Mouse (Mus musculus): ENCODE results near the gene Fastkd5. TPM values are rescaled to one million over a fixed set of nuclear protein-coding genes. Genes with fewer than 3 reads are reported as not detected.
A peak's percentile ranks its signal among the peaks of the same experiment; 100 is the strongest.

The Fastkd5 gene
- polyA plus RNA-seq, 1 experiment from 2014 or later = 17.9 TPM

DNA sequence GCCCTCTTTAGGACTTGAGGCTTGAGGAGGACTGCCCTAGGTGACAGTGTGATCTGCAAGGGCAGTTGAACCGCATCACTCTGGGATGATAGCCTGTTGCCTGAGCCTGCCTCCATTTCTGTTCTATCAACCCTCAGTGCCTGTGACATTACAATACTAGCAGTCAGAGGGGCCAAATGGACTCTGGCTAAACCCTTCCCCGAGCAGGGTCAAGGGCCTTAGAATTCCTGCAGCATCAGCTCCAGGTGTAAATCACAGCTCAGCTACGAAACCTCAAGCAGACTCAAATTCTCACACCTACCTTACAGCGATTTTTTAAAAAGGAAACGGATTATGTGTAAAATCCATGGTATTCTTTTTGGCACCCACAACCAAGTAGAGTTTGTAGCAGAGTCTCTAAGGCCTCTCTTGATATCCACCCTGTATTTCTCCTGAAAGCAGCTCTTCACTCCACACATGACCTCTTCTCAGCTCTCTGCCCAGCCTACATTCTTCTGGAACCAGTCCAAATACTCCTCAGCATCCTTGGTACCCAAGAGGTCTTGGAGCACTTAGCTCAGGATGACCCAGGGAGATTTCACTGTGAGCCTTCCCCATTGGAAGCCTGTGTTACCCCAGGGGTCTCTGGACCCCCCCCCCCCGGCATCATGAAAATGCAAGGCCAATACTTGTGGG, 11.7 kb upstream of the Fastkd5 start:
- WGBS = 50% methylated on average over 6 of the region's 6 CpGs
- Histone ChIP-seq H3K4me1 (ENCODE audit: control insufficient read depth, insufficient read depth, low read length) (0 out of 2 replicates have a peak, but pooled peaks cover 6% of the 10 kb centered on the region), H3K4me2 (replicated peaks; ENCODE audit: low read depth, low read length) (peak overlapping the region; percentile 97), H3K27me3 (ENCODE audit: control insufficient read depth, insufficient read depth, low read length) (peaks cover 1% of the 10 kb centered on the region; the same call in 1 of the 2 replicates), H3K36me3 (ENCODE audit: control insufficient read depth, insufficient read depth, low read length) (no peaks in the 10 kb centered on the region), H3K9me3 (ENCODE audit: control insufficient read depth, low read depth, low read length) (no peaks in the 10 kb centered on the region), H3K4me3 (ENCODE audit: low read depth, low read length) (peak overlapping the region; percentile 62; the same call in 1 of the 2 replicates), H3K9ac (replicated peaks; ENCODE audit: low read depth, low read length) (no peak overlapping the region), H3K27ac (ENCODE audit: low read length) (no peak overlapping the region)
- no peak for ATAC-seq (ENCODE audit: insufficient number of reproducible peaks, insufficient read depth, low FRiP score, low read depth)

DNA sequence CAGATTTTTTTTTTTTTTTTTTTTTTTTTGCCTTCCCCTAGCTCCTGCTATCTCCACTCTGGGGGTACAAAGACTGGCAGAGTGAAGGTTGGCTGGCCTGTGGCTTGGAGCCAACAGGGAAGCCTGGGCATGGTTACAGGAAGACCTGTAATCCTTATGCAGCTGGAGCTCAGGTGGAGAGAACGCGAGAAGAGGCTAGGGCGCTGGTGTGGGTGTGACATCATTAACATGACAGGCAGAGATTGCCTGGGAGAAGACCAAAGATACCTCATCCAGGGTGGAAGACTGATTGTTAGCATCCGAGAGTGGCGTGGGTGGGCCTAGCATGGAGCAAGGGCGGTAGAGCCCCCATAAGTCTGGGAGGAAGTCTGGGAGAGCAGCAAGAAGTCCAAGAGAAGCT, 9.4 kb upstream of the Fastkd5 start:
- peaks cover 9% of the 10 kb centered on the region for H3K27me3 ChIP-seq (ENCODE audit: control insufficient read depth, insufficient read depth, low read length)
- H3K36me3 ChIP-seq (ENCODE audit: control insufficient read depth, insufficient read depth, low read length) = no peaks in the 10 kb centered on the region
- H3K9ac ChIP-seq (replicated peaks; ENCODE audit: low read depth, low read length) = no peak overlapping the region
- no peak overlapping the region for H3K4me3 ChIP-seq (ENCODE audit: low read depth, low read length)
- 75% methylated on average over 6 of the region's 6 CpGs for WGBS
- ATAC-seq (ENCODE audit: insufficient number of reproducible peaks, insufficient read depth, low FRiP score, low read depth) = no peak
- H3K4me2 ChIP-seq (replicated peaks; ENCODE audit: low read depth, low read length) = no peak overlapping the region
- H3K9me3 ChIP-seq (ENCODE audit: control insufficient read depth, low read depth, low read length) = no peaks in the 10 kb centered on the region
- H3K4me1 ChIP-seq (ENCODE audit: control insufficient read depth, insufficient read depth, low read length) = peaks cover 19% of the 10 kb centered on the region; the same call in 1 of the 2 replicates
- H3K27ac ChIP-seq (ENCODE audit: low read length) = no peak overlapping the region

DNA sequence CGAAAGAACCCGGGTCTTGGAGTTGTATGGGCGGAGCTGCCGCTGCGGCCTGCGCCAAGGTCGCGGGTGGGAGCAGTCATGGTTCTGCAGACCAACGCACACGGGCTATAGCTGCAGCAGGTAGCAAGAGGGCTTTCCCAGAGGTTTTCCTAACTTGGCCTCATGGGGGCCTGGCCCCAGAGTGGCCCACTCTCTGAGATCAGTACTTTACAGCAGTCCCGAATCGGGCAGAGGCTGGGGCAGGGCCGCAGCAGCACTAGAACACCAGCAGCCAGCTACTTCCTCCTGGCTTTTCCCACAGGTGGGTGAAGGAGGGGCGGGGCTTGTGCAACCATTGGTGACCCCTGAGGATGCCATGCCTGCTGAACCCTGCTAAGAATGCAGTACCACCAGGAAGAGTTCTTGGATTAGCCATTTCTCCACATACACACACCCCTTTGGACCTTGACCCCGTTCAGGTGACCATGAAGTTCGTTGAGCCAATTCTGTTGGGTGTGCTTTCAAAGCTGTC, 8.3 kb upstream of the Fastkd5 start:
- Histone ChIP-seq H3K4me3 (ENCODE audit: low read depth, low read length) (peak overlapping the region; percentile 2; the same call in 1 of the 2 replicates), H3K4me1 (ENCODE audit: control insufficient read depth, insufficient read depth, low read length) (peaks cover 20% of the 10 kb centered on the region; the same call in 1 of the 2 replicates), H3K9ac (replicated peaks; ENCODE audit: low read depth, low read length) (no peak overlapping the region), H3K27me3 (ENCODE audit: control insufficient read depth, insufficient read depth, low read length) (peaks cover 14% of the 10 kb centered on the region), H3K36me3 (ENCODE audit: control insufficient read depth, insufficient read depth, low read length) (no peaks in the 10 kb centered on the region), H3K4me2 (replicated peaks; ENCODE audit: low read depth, low read length) (peak overlapping the region; percentile 23), H3K9me3 (ENCODE audit: control insufficient read depth, low read depth, low read length) (no peaks in the 10 kb centered on the region), H3K27ac (ENCODE audit: low read length) (peak overlapping the region; percentile 66)
- 27% methylated on average over 16 of the region's 16 CpGs for WGBS
- ATAC-seq (ENCODE audit: insufficient number of reproducible peaks, insufficient read depth, low FRiP score, low read depth) = peak; percentile 28; the same call in 1 of the 2 replicates

DNA sequence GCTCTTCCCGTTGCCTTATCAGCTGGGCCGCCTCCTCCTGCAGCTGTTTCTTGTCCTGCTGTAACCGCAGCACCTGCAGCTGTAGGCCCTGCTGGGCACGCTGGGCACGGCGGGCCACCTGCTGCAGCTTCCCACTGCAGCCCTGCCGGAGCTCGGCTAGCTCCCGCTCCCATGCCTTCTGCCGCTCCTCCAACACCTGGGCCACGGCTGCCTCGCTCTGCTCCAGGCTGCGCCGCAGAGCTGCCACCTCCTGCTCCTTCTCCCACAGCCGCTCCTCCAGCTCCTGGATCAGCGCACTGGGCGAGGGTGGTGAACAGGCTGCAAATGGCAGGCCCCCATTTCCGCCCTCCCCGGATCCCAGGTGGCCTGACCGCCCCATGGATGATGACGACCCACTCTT, 6.0 kb upstream of the Fastkd5 start:
- H3K36me3 ChIP-seq (ENCODE audit: control insufficient read depth, insufficient read depth, low read length) = no peaks in the 10 kb centered on the region
- H3K27ac ChIP-seq (ENCODE audit: low read length) = no peak overlapping the region
- H3K4me2 ChIP-seq (replicated peaks; ENCODE audit: low read depth, low read length) = peak overlapping the region; percentile 53; the same call in 1 of the 2 replicates
- ATAC-seq (ENCODE audit: insufficient number of reproducible peaks, insufficient read depth, low FRiP score, low read depth) = no peak
- peaks cover 14% of the 10 kb centered on the region; the same call in 1 of the 2 replicates for H3K4me1 ChIP-seq (ENCODE audit: control insufficient read depth, insufficient read depth, low read length)
- H3K27me3 ChIP-seq (ENCODE audit: control insufficient read depth, insufficient read depth, low read length) = peaks cover 14% of the 10 kb centered on the region
- no peak overlapping the region for H3K4me3 ChIP-seq (ENCODE audit: low read depth, low read length)
- WGBS = 29% methylated on average over 21 of the region's 21 CpGs
- H3K9me3 ChIP-seq (ENCODE audit: control insufficient read depth, low read depth, low read length) = no peaks in the 10 kb centered on the region
- H3K9ac ChIP-seq (replicated peaks; ENCODE audit: low read depth, low read length) = peak overlapping the region; percentile 26; the same call in 1 of the 2 replicates

DNA sequence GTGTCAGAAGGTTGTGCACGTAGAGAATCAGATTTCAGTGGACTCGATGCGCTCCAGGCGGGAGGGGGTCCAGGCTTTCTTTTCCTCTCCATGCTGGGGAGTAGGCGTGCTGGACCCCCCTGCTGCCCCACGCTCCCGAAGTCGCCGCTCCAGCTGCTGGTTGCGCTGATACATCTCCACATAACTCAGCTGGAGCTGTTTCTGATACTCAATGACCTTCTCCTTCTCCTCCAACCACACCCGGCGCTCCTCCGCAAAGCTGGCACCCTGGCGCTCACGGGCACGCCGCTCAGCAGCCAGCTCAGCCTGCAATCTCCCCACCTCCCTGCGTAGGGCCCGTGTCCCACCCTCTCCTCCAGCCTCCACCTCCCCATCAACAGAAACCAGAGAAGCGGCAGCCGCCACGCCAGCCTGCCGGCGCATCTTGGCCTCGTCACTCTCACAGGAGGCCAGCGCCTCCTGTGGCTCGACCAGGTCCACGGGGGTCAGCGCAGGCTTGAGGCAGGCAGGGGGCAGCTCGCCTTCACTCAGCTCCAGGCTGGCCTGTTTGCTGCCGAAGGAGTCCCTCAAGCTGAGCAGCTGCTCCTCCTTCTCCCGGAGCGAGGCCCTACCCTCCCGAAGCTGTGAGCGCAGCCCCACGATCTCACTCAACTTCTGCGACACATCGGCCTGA, 5.0 kb upstream of the Fastkd5 start:
- peak overlapping the region; percentile 23 for H3K4me3 ChIP-seq (ENCODE audit: low read depth, low read length)
- ATAC-seq (ENCODE audit: insufficient number of reproducible peaks, insufficient read depth, low FRiP score, low read depth) = peak; percentile 44; the same call in 1 of the 2 replicates
- H3K36me3 ChIP-seq (ENCODE audit: control insufficient read depth, insufficient read depth, low read length) = no peaks in the 10 kb centered on the region
- peaks cover 14% of the 10 kb centered on the region for H3K27me3 ChIP-seq (ENCODE audit: control insufficient read depth, insufficient read depth, low read length)
- no peak overlapping the region for H3K27ac ChIP-seq (ENCODE audit: low read length)
- 5% methylated on average over 38 of the region's 38 CpGs for WGBS
- peaks cover 14% of the 10 kb centered on the region; the same call in 1 of the 2 replicates for H3K4me1 ChIP-seq (ENCODE audit: control insufficient read depth, insufficient read depth, low read length)
- peak overlapping the region; percentile 26 for H3K9ac ChIP-seq (replicated peaks; ENCODE audit: low read depth, low read length)
- H3K4me2 ChIP-seq (replicated peaks; ENCODE audit: low read depth, low read length) = peak overlapping the region; percentile 53
- no peaks in the 10 kb centered on the region for H3K9me3 ChIP-seq (ENCODE audit: control insufficient read depth, low read depth, low read length)

DNA sequence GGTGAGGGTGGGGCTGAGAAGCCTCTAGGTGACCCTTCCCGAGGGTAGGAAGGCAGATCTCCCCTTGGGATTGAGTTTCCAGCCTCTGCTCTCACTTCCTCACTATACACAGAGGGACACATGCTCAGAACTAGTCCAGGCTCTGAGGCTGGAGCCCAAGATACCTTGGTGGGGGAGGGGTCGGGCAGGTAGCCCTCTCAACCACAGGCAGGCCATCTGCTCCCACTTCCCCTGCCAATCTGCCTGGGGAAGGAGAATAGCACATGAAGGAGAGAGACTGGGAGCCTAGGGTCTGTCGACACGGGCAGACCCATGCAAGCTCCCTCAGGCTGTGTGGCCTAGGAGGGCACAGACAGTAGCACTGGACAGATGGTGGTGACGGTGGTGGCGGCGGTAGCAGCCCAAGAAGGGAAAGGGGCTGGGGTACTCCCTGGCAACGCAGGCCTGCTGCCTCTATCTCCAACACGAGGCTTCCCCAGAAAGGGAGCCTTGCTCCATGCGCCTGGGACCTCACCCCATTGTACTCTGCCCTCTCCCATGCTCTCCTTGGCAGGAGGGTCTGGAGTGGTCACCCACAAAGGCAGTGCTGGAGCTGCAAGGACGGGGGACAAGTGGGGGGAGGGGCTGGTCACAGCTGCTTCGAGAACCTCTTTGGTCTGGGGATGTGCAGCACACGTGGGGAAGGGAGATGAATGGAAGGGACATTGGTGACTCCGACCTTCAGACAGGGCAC, 4.3 kb upstream of the Fastkd5 start:
- H3K4me3 ChIP-seq (ENCODE audit: low read depth, low read length) = peak overlapping the region; percentile 23; the same call in 1 of the 2 replicates
- H3K27ac ChIP-seq (ENCODE audit: low read length) = no peak overlapping the region
- H3K4me1 ChIP-seq (ENCODE audit: control insufficient read depth, insufficient read depth, low read length) = peaks cover 14% of the 10 kb centered on the region; the same call in 1 of the 2 replicates
- H3K27me3 ChIP-seq (ENCODE audit: control insufficient read depth, insufficient read depth, low read length) = peaks cover 14% of the 10 kb centered on the region
- H3K36me3 ChIP-seq (ENCODE audit: control insufficient read depth, insufficient read depth, low read length) = no peaks in the 10 kb centered on the region
- H3K9ac ChIP-seq (replicated peaks; ENCODE audit: low read depth, low read length) = peak overlapping the region; percentile 26; the same call in 1 of the 2 replicates
- no peaks in the 10 kb centered on the region for H3K9me3 ChIP-seq (ENCODE audit: control insufficient read depth, low read depth, low read length)
- 27% methylated on average over 14 of the region's 14 CpGs for WGBS
- ATAC-seq (ENCODE audit: insufficient number of reproducible peaks, insufficient read depth, low FRiP score, low read depth) = no peak
- H3K4me2 ChIP-seq (replicated peaks; ENCODE audit: low read depth, low read length) = peak overlapping the region; percentile 53

DNA sequence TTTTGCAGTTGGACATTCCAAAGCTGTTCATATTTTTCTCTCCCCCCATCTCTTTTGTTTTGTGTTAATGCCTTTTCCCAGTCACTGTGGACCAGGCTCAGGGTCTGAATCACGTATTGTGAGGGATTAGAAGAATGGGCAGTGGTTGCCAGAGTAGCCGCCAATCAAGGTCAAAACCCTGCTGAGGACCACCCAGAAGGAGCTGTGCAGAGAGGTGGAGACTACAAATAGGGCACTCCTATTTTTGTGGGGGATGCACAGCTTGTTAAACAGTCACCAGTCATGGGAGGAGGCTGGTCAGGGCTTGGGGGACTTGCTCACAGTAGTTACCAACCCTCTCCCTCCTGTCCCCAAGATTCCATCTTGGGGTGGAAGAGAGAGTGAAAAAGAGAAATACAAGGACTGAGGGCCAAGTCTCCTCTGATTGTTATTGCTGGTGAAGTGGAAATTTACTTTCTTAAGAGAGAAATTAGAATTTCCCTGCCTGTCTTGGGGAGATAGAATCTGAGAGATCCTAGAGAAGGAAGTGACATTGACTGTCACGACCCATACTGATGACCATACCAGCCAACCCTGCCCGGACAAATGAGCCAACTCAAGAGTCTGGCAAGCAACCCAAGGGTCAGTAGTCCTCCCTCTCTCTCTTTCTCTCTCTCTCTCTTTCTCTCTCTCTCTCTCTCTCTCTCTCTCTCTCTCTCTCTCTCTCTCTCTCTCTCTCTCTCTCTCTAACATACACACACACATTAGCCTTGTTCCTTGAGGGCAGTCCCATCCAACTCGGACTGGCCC, 3.3 kb upstream of the Fastkd5 start:
- Histone ChIP-seq H3K4me2 (replicated peaks; ENCODE audit: low read depth, low read length) (no peak overlapping the region), H3K4me3 (ENCODE audit: low read depth, low read length) (no peak overlapping the region), H3K27ac (ENCODE audit: low read length) (no peak overlapping the region), H3K27me3 (ENCODE audit: control insufficient read depth, insufficient read depth, low read length) (peaks cover 14% of the 10 kb centered on the region), H3K4me1 (ENCODE audit: control insufficient read depth, insufficient read depth, low read length) (peaks cover 14% of the 10 kb centered on the region; the same call in 1 of the 2 replicates), H3K9ac (replicated peaks; ENCODE audit: low read depth, low read length) (no peak overlapping the region), H3K36me3 (ENCODE audit: control insufficient read depth, insufficient read depth, low read length) (no peaks in the 10 kb centered on the region), H3K9me3 (ENCODE audit: control insufficient read depth, low read depth, low read length) (no peaks in the 10 kb centered on the region)
- no peak for ATAC-seq (ENCODE audit: insufficient number of reproducible peaks, insufficient read depth, low FRiP score, low read depth)
- WGBS = 58% methylated on average over 5 of the region's 5 CpGs

Data from stomach, embryonic 14.5 days (tissue).